Mouse (Mus musculus) heart, embryonic 10.5 days (tissue): ENCODE results near the gene Hist1h4b. TPM values are rescaled to one million over a fixed set of nuclear protein-coding genes. Genes with fewer than 3 reads are reported as not detected.
"Not testable (repeated sequence)": the region's sequence is repeated elsewhere in the genome, so short reads cannot be mapped to it uniquely, and the experiment has no call there.

Experiments used
- DNase-seq: peaks from one replicate; pipeline ENCODE4 v3.0.0-alpha.2; 2017; ENCODE audit warnings: low spot score
- H3K27ac ChIP-seq: fragments of 300-500 bp; sonication (generic); 2 replicates; pipeline ENCODE4 v1.5.1; 2016; ENCODE audit warnings: mild to moderate bottlenecking
- H3K27me3 ChIP-seq: fragments of 300-500 bp; sonication (generic); 2 replicates; pipeline ENCODE4 v1.6.1; 2016; ENCODE audit warnings: mild to moderate bottlenecking; ENCODE audit not compliant: poor library complexity, insufficient read depth, severe bottlenecking
- H3K36me3 ChIP-seq: fragments of 300-500 bp; sonication (generic); 2 replicates; pipeline ENCODE4 v1.6.1; 2016; ENCODE audit warnings: mild to moderate bottlenecking, moderate library complexity
- H3K4me1 ChIP-seq: fragments of 300-500 bp; sonication (generic); 2 replicates; pipeline ENCODE4 v1.6.1; 2016; ENCODE audit warnings: mild to moderate bottlenecking
- H3K4me3 ChIP-seq: fragments of 300-500 bp; sonication (generic); 2 replicates; pipeline ENCODE4 v1.5.1; 2016; ENCODE audit warnings: mild to moderate bottlenecking, moderate library complexity
- H3K9me3 ChIP-seq: fragments of 300-500 bp; sonication (generic); 2 replicates; pipeline ENCODE4 v1.6.1; 2016; ENCODE audit warnings: mild to moderate bottlenecking, moderate library complexity
- WGBS: fragments of 180-500 bp; shearing (Covaris S2); methylation state at CpG from one replicate; pipeline ENCODE4 v1.1.7; 2016; 5-methylcytosine and 5-hydroxymethylcytosine counted together
- polyA plus RNA-seq: library from polyadenylated mRNA; unstranded; fragments of >200 nt; fragmentation: Nextera tagmentation; extraction: Ambion mirVana; gene quantifications from 2 replicates; pipeline ENCODE4 v1.2.1, GENCODE M21; 2016

Hist1h4b gene
- polyA plus RNA-seq, 1 experiment from 2014 or later: 4.4 TPM

- DNase-seq: no peak
- no peaks in the 10 kb centered on the region for H3K9me3 ChIP-seq
- peaks cover 13% of the 10 kb centered on the region for H3K4me1 ChIP-seq
- H3K4me3 ChIP-seq: peak overlapping the region; percentile 53
- WGBS: 4% methylated on average over 6 of the region's 6 CpGs
- peak overlapping the region; percentile 85 for H3K27ac ChIP-seq
- no peaks in the 10 kb centered on the region for H3K36me3 ChIP-seq
- H3K27me3 ChIP-seq: no peaks in the 10 kb centered on the region
Observed at GRCm38 (mm10) chr13:23752742-23753172, 4.1 kb upstream of the Hist1h4b start.

GRCm38 (mm10) chr13:23753314-23754078, 3.3 kb upstream of the Hist1h4b start:
- no peaks in the 10 kb centered on the region for H3K27me3 ChIP-seq
- DNase-seq: no peak
- no peaks in the 10 kb centered on the region for H3K36me3 ChIP-seq
- peak overlapping the region; percentile 85 for H3K27ac ChIP-seq
- peak overlapping the region; percentile 53 for H3K4me3 ChIP-seq
- no peaks in the 10 kb centered on the region for H3K9me3 ChIP-seq
- H3K4me1 ChIP-seq: peaks cover 6% of the 10 kb centered on the region
- 62% methylated on average over 4 of the region's 4 CpGs for WGBS

- Histone ChIP-seq H3K9me3 (no peaks in the 10 kb centered on the region), H3K36me3 (no peaks in the 10 kb centered on the region), H3K4me1 (peaks cover 7% of the 10 kb centered on the region), H3K4me3 (no peak overlapping the region), H3K27ac (peak overlapping the region; percentile 78; the same call in 1 of the 2 replicates), H3K27me3 (no peaks in the 10 kb centered on the region)
- DNase-seq: no peak
Observed at GRCm38 (mm10) chr13:23755000-23755399, 1.8 kb upstream of the Hist1h4b start.

GRCm38 (mm10) chr13:23757211-23757773, 479 bp downstream of the Hist1h4b start:
- Histone ChIP-seq H3K9me3 (no peaks in the 10 kb centered on the region), H3K4me1 (peaks cover 13% of the 10 kb centered on the region), H3K27ac (peak overlapping the region; percentile 87), H3K27me3 (no peaks in the 10 kb centered on the region), H3K36me3 (no peaks in the 10 kb centered on the region), H3K4me3 (peak overlapping the region; percentile 59)
- WGBS: 3% methylated on average over 18 of the region's 23 CpGs
- DNase-seq: peak; percentile 81

GRCm38 (mm10) chr13:23757921-23758320, 1.1 kb downstream of the Hist1h4b start:
- no peak for DNase-seq
- Histone ChIP-seq H3K4me1 (peaks cover 10% of the 10 kb centered on the region), H3K36me3 (no peaks in the 10 kb centered on the region), H3K27me3 (no peaks in the 10 kb centered on the region), H3K4me3 (peak overlapping the region; percentile 59; the same call in 1 of the 2 replicates), H3K9me3 (no peaks in the 10 kb centered on the region), H3K27ac (peak overlapping the region; percentile 87)
- WGBS: 54% methylated on average over 3 of the region's 3 CpGs

- H3K36me3 ChIP-seq: no peaks in the 10 kb centered on the region
- WGBS: 73% methylated on average over 3 of the region's 3 CpGs
- H3K4me1 ChIP-seq: peaks cover 19% of the 10 kb centered on the region
- no peak for DNase-seq
- no peaks in the 10 kb centered on the region for H3K27me3 ChIP-seq
- H3K27ac ChIP-seq: peak overlapping the region; percentile 88; the same call in 1 of the 2 replicates
- H3K9me3 ChIP-seq: no peaks in the 10 kb centered on the region
- H3K4me3 ChIP-seq: no peak overlapping the region
Observed at GRCm38 (mm10) chr13:23759251-23759771, 2.5 kb downstream of the Hist1h4b start.

- peak overlapping the region; percentile 88 for H3K27ac ChIP-seq
- H3K4me1 ChIP-seq: peaks cover 21% of the 10 kb centered on the region
- 66% methylated on average over 1 of the region's 1 CpGs for WGBS
- no peaks in the 10 kb centered on the region for H3K36me3 ChIP-seq
- peak overlapping the region; percentile 62 for H3K4me3 ChIP-seq
- no peak for DNase-seq
- H3K27me3 ChIP-seq: no peaks in the 10 kb centered on the region
- no peaks in the 10 kb centered on the region for H3K9me3 ChIP-seq
Observed at GRCm38 (mm10) chr13:23759916-23760239, 3.1 kb downstream of the Hist1h4b start.

GRCm38 (mm10) chr13:23760240-23760971, 3.6 kb downstream of the Hist1h4b start:
- Histone ChIP-seq H3K27ac (peak overlapping the region; percentile 88), H3K27me3 (no peaks in the 10 kb centered on the region), H3K9me3 (no peaks in the 10 kb centered on the region), H3K36me3 (no peaks in the 10 kb centered on the region), H3K4me3 (peak overlapping the region; percentile 62), H3K4me1 (peaks cover 21% of the 10 kb centered on the region)
- WGBS: 2% methylated on average over 24 of the region's 27 CpGs
- no peak for DNase-seq

- no peaks in the 10 kb centered on the region for H3K36me3 ChIP-seq
- peak within 1 kb of the TSS; percentile 62 for H3K4me3 ChIP-seq
Observed at GRCm38 (mm10) chr13:23760972-23761864, 4.4 kb downstream of the Hist1h4b start, which contains the start of gene Hist1h4a. Gene Hist1h4a, minus strand, starts transcription at chr13:23761230.

GRCm38 (mm10) chr13:23761871-23762821, 5.3 kb downstream of the Hist1h4b start, which contains the start of gene Hist1h3a:
Gene Hist1h3a, minus strand, starts transcription at chr13:23762386.
- DNase-seq: peak; percentile 84
- peaks cover 21% of the 10 kb centered on the region for H3K4me1 ChIP-seq
- peak within 1 kb of the TSS; percentile 88 for H3K27ac ChIP-seq
- not testable (repeated sequence) for H3K9me3 ChIP-seq, H3K36me3 ChIP-seq, H3K27me3 ChIP-seq
- under 1% methylated on average over 38 of the region's 52 CpGs for WGBS
- H3K4me3 ChIP-seq: peak within 1 kb of the TSS; percentile 62

More at GRCm38 (mm10) chr13:23760972-23761864, 4.4 kb downstream of the Hist1h4b start, which contains the start of gene Hist1h4a:
- Histone ChIP-seq H3K9me3 (no peaks in the 10 kb centered on the region), H3K27me3 (no peaks in the 10 kb centered on the region), H3K27ac (peak within 1 kb of the TSS; percentile 88), H3K4me1 (peaks cover 21% of the 10 kb centered on the region)
- WGBS: under 1% methylated on average over 70 of the region's 72 CpGs
- peak; percentile 99 for DNase-seq

- H3K36me3 ChIP-seq: no peaks in the 10 kb centered on the region
- peak overlapping the region; percentile 88 for H3K27ac ChIP-seq
- H3K4me3 ChIP-seq: peak overlapping the region; percentile 62
- WGBS: 2% methylated on average over 10 of the region's 10 CpGs
- DNase-seq: no peak
- H3K9me3 ChIP-seq: no peaks in the 10 kb centered on the region
- H3K4me1 ChIP-seq: peaks cover 21% of the 10 kb centered on the region
- no peaks in the 10 kb centered on the region for H3K27me3 ChIP-seq
Observed at GRCm38 (mm10) chr13:23763242-23763585, 6.4 kb downstream of the Hist1h4b start.
